Mouse (Mus musculus): Measurements from ENCODE around the gene Prrg2. TPM values are rescaled to one million over a fixed set of nuclear protein-coding genes. Genes with fewer than 3 reads are reported as not detected.
A peak's percentile ranks its signal among the peaks of the same experiment; 100 is the strongest.
"Not testable (repeated sequence)": the region's sequence is repeated elsewhere in the genome, so short reads cannot be mapped to it uniquely, and the experiment has no call there.

The Prrg2 gene
- total and polyA plus RNA-seq, 2 experiments from 2014 or later: 10.5 to 17.2 TPM

GRCm38 (mm10) chr7:45103652-45104180, 41.2 kb upstream of the Prrg2 start, which contains the start of gene Fcgrt:
Gene Fcgrt (minus strand): TSS chr7:45103851.
- WGBS: 51% methylated on average over 7 of the region's 7 CpGs
- H3K4me2 ChIP-seq (ENCODE audit: low read depth, low read length): peak within 1 kb of the TSS; percentile 35
- H3K4me3 ChIP-seq (ENCODE audit: low read length): peak within 1 kb of the TSS; percentile 10; the same call in 1 of the 2 replicates
- H3K9ac ChIP-seq (replicated peaks; ENCODE audit: low read length): peak within 1 kb of the TSS; percentile 29
- H3K9me3 ChIP-seq (ENCODE audit: low read length): no peaks in the 10 kb centered on the region
- peak within 1 kb of the TSS; percentile 55 for H3K27ac ChIP-seq
- DNase-seq (ENCODE audit: low spot score) (peak; percentile 78), ATAC-seq (peak; percentile 91)
- no peak for TF ChIP-seq CTCF (IDR thresholded peaks at IDR 0.05; ENCODE audit: low read depth)
- no peaks in the 10 kb centered on the region for H3K27me3 ChIP-seq (ENCODE audit: insufficient read depth, low read length)
- H3K4me1 ChIP-seq (ENCODE audit: insufficient read depth, low read length): no peaks in the 10 kb centered on the region; the same call in 1 of the 2 replicates
- H3K36me3 ChIP-seq (ENCODE audit: insufficient read depth, low read length): no peaks in the 10 kb centered on the region

- H3K9ac ChIP-seq (replicated peaks; ENCODE audit: low read length): peak overlapping the region; percentile 29
- no peaks in the 10 kb centered on the region for H3K9me3 ChIP-seq (ENCODE audit: low read length)
- ATAC-seq (no peak), DNase-seq (ENCODE audit: low spot score) (no peak)
- 85% methylated on average over 9 of the region's 9 CpGs for WGBS
- peak overlapping the region; percentile 35 for H3K4me2 ChIP-seq (ENCODE audit: low read depth, low read length)
- peak overlapping the region; percentile 10; the same call in 1 of the 2 replicates for H3K4me3 ChIP-seq (ENCODE audit: low read length)
- TF ChIP-seq CTCF (IDR thresholded peaks at IDR 0.05; ENCODE audit: low read depth): no peak
- H3K27ac ChIP-seq: peak overlapping the region; percentile 55
- no peaks in the 10 kb centered on the region; the same call in 1 of the 2 replicates for H3K4me1 ChIP-seq (ENCODE audit: insufficient read depth, low read length)
- no peaks in the 10 kb centered on the region for H3K36me3 ChIP-seq (ENCODE audit: insufficient read depth, low read length)
- no peaks in the 10 kb centered on the region for H3K27me3 ChIP-seq (ENCODE audit: insufficient read depth, low read length)
These were observed 40.6 kb upstream of the Prrg2 start for GRCm38 (mm10) chr7:45102940-45103585.

GRCm38 (mm10) chr7:45102441-45102840, 40.0 kb upstream of the Prrg2 start:
- Histone ChIP-seq H3K27ac (no peak overlapping the region), H3K4me1 (ENCODE audit: insufficient read depth, low read length) (no peaks in the 10 kb centered on the region; the same call in 1 of the 2 replicates), H3K9me3 (ENCODE audit: low read length) (no peaks in the 10 kb centered on the region), H3K4me3 (ENCODE audit: low read length) (no peak overlapping the region), H3K4me2 (ENCODE audit: low read depth, low read length) (peak overlapping the region; percentile 35), H3K36me3 (ENCODE audit: insufficient read depth, low read length) (no peaks in the 10 kb centered on the region), H3K27me3 (ENCODE audit: insufficient read depth, low read length) (no peaks in the 10 kb centered on the region), H3K9ac (replicated peaks; ENCODE audit: low read length) (no peak overlapping the region)
- WGBS: 87% methylated on average over 11 of the region's 11 CpGs
- ATAC-seq (no peak), DNase-seq (ENCODE audit: low spot score) (no peak)
- TF ChIP-seq CTCF (IDR thresholded peaks at IDR 0.05; ENCODE audit: low read depth): no peak

GRCm38 (mm10) chr7:45100046-45100445, 37.6 kb upstream of the Prrg2 start:
- DNase-seq (ENCODE audit: low spot score): no peak
- Histone ChIP-seq H3K36me3 (ENCODE audit: insufficient read depth, low read length) (no peaks in the 10 kb centered on the region), H3K27ac (no peak overlapping the region), H3K9ac (replicated peaks; ENCODE audit: low read length) (no peak overlapping the region), H3K4me2 (ENCODE audit: low read depth, low read length) (no peak overlapping the region), H3K4me3 (ENCODE audit: low read length) (no peak overlapping the region), H3K9me3 (ENCODE audit: low read length) (no peaks in the 10 kb centered on the region), H3K4me1 (ENCODE audit: insufficient read depth, low read length) (no peaks in the 10 kb centered on the region; the same call in 1 of the 2 replicates), H3K27me3 (ENCODE audit: insufficient read depth, low read length) (no peaks in the 10 kb centered on the region)
- no peak for ATAC-seq
- 94% methylated on average over 6 of the region's 6 CpGs for WGBS
- TF ChIP-seq CTCF (IDR thresholded peaks at IDR 0.05; ENCODE audit: low read depth): no peak

GRCm38 (mm10) chr7:45098541-45099240, 36.2 kb upstream of the Prrg2 start:
- Histone ChIP-seq H3K4me3 (ENCODE audit: low read length) (no peak overlapping the region), H3K9ac (replicated peaks; ENCODE audit: low read length) (no peak overlapping the region), H3K27ac (no peak overlapping the region), H3K4me2 (ENCODE audit: low read depth, low read length) (no peak overlapping the region), H3K36me3 (ENCODE audit: insufficient read depth, low read length) (no peaks in the 10 kb centered on the region), H3K27me3 (ENCODE audit: insufficient read depth, low read length) (no peaks in the 10 kb centered on the region), H3K4me1 (ENCODE audit: insufficient read depth, low read length) (no peaks in the 10 kb centered on the region; the same call in 1 of the 2 replicates), H3K9me3 (ENCODE audit: low read length) (no peaks in the 10 kb centered on the region)
- TF ChIP-seq CTCF (IDR thresholded peaks at IDR 0.05; ENCODE audit: low read depth): peak; percentile 48
- no peak for ATAC-seq
- DNase-seq (ENCODE audit: low spot score): no peak
- WGBS: 88% methylated on average over 8 of the region's 8 CpGs

- TF ChIP-seq CTCF (IDR thresholded peaks at IDR 0.05; ENCODE audit: low read depth): no peak
- no peak overlapping the region for H3K27ac ChIP-seq
- no peaks in the 10 kb centered on the region for H3K9me3 ChIP-seq (ENCODE audit: low read length)
- H3K4me2 ChIP-seq (ENCODE audit: low read depth, low read length): no peak overlapping the region
- no peak overlapping the region for H3K9ac ChIP-seq (replicated peaks; ENCODE audit: low read length)
- no peaks in the 10 kb centered on the region for H3K27me3 ChIP-seq (ENCODE audit: insufficient read depth, low read length)
- no peaks in the 10 kb centered on the region for H3K36me3 ChIP-seq (ENCODE audit: insufficient read depth, low read length)
- DNase-seq (ENCODE audit: low spot score) (no peak), ATAC-seq (no peak)
- H3K4me1 ChIP-seq (ENCODE audit: insufficient read depth, low read length): no peaks in the 10 kb centered on the region; the same call in 1 of the 2 replicates
- no peak overlapping the region for H3K4me3 ChIP-seq (ENCODE audit: low read length)
- WGBS: 74% methylated on average over 6 of the region's 6 CpGs
These were observed 35.0 kb upstream of the Prrg2 start for GRCm38 (mm10) chr7:45097479-45097878.

GRCm38 (mm10) chr7:45095965-45096364, 33.5 kb upstream of the Prrg2 start:
- not testable (repeated sequence) for H3K4me3 ChIP-seq (ENCODE audit: low read length); ATAC-seq; H3K27ac ChIP-seq; H3K9me3 ChIP-seq (ENCODE audit: low read length); H3K4me2 ChIP-seq (ENCODE audit: low read depth, low read length); DNase-seq (ENCODE audit: low spot score); H3K9ac ChIP-seq (replicated peaks; ENCODE audit: low read length); H3K27me3 ChIP-seq (ENCODE audit: insufficient read depth, low read length); H3K36me3 ChIP-seq (ENCODE audit: insufficient read depth, low read length); H3K4me1 ChIP-seq (ENCODE audit: insufficient read depth, low read length)
- 93% methylated on average over 14 of the region's 14 CpGs for WGBS

All from hindbrain, postnatal 0 days (tissue).